Mouse (Mus musculus): ENCODE measurements around the gene Mpg.

DNA sequence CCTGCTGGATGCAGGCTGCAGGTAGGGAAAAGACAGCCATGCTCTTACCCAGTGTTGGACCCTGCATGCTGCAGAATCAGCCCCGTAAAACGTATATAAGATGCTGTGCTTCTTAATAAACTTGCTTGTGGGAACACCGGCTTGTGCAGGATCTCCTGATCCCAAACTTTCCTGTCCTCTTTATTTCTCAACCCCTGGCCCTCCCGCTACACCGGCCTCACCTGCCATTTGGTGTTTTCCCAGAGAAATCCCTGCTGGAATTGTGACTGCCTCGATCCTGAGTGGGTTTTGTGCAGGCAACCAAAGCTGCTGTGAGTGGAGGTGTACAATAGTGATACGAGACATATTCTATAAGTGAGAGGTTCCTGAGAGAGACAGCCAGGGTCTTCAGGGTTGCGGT is 41.8 kb upstream of the Mpg start:
- TF ChIP-seq CTCF (IDR thresholded peaks at IDR 0.05; ENCODE audit: low read depth) (no peak), EP300 (IDR thresholded peaks at IDR 0.05; ENCODE audit: low read depth) (no peak)
